Mouse (Mus musculus) embryonic facial prominence, embryonic 15.5 days (tissue): ENCODE results near the gene Ciita. TPM values are rescaled to one million over a fixed set of nuclear protein-coding genes. Genes with fewer than 3 reads are reported as not detected.

ENCODE experiments used
- ATAC-seq: fragments of 200-750 bp; cut with Nextera tagmentation; 2 replicates; pipeline ENCODE4 v1.8.0; 2017; ENCODE audit warnings: low read depth, moderate TSS enrichment; ENCODE audit not compliant: insufficient number of reproducible peaks, low FRiP score, low TSS enrichment
- H3K27ac ChIP-seq: fragments of 300-500 bp; sonication (generic); replicated peaks from 2 replicates; pipeline ENCODE4 v1.5.1; 2015; ENCODE audit warnings: mild to moderate bottlenecking, inconsistent platforms
- H3K27me3 ChIP-seq: fragments of 300-500 bp; sonication (generic); 2 replicates; pipeline ENCODE4 v1.6.1; 2015; ENCODE audit warnings: inconsistent platforms
- H3K36me3 ChIP-seq: fragments of 300-500 bp; sonication (generic); 2 replicates; pipeline ENCODE4 v1.6.1; 2015; ENCODE audit warnings: mild to moderate bottlenecking, inconsistent platforms
- H3K4me1 ChIP-seq: fragments of 300-500 bp; sonication (generic); 2 replicates; pipeline ENCODE4 v1.6.1; 2015; ENCODE audit warnings: inconsistent platforms
- H3K4me2 ChIP-seq: fragments of 300-500 bp; sonication (generic); replicated peaks from 2 replicates; pipeline ENCODE4 v1.6.1; 2015; ENCODE audit warnings: mild to moderate bottlenecking, inconsistent platforms
- H3K4me3 ChIP-seq: fragments of 300-500 bp; sonication (generic); replicated peaks from 2 replicates; pipeline ENCODE4 v1.5.1; 2015; ENCODE audit warnings: mild to moderate bottlenecking, inconsistent platforms
- H3K9ac ChIP-seq: fragments of 300-500 bp; sonication (generic); 2 replicates; pipeline ENCODE4 v1.6.1; 2015; ENCODE audit warnings: inconsistent platforms
- H3K9me3 ChIP-seq: fragments of 300-500 bp; sonication (generic); replicated peaks from 2 replicates; pipeline ENCODE4 v1.6.1; 2016; ENCODE audit warnings: inconsistent platforms
- WGBS: fragments of 180-500 bp; shearing (Covaris S2); methylation state at CpG from one replicate; pipeline ENCODE4 v1.1.7; 2015; 5-methylcytosine and 5-hydroxymethylcytosine counted together
- polyA plus RNA-seq: library from polyadenylated mRNA; unstranded; fragments of >200 nt; fragmentation: Nextera tagmentation; extraction: Ambion mirVana; gene quantifications from 2 replicates; pipeline ENCODE4 v1.2.1, GENCODE M21; 2015

The Ciita gene
- polyA plus RNA-seq, 1 experiment from 2014 or later, result 0.45 TPM

GRCm38 (mm10) chr16:10520908-10521614 is 41.2 kb downstream of the Ciita start:
- 37% methylated on average over 2 of the region's 2 CpGs for WGBS
- no peak for ATAC-seq

GRCm38 (mm10) chr16:10522811-10523210 is 43.0 kb downstream of the Ciita start:
- 75% methylated on average over 1 of the region's 1 CpGs for WGBS
- Histone ChIP-seq H3K27me3 (no peaks in the 10 kb centered on the region), H3K27ac (no peak overlapping the region), H3K36me3 (no peaks in the 10 kb centered on the region), H3K9ac (no peak overlapping the region), H3K4me2 (no peak overlapping the region), H3K4me1 (peaks cover 5% of the 10 kb centered on the region; the same call in 1 of the 2 replicates), H3K9me3 (no peaks in the 10 kb centered on the region), H3K4me3 (no peak overlapping the region)
- ATAC-seq, result no peak

More at GRCm38 (mm10) chr16:10520908-10521614, 41.2 kb downstream of the Ciita start:
- Histone ChIP-seq H3K9ac (no peak overlapping the region), H3K27ac (no peak overlapping the region), H3K4me2 (no peak overlapping the region), H3K36me3 (no peaks in the 10 kb centered on the region), H3K27me3 (no peaks in the 10 kb centered on the region), H3K4me3 (no peak overlapping the region), H3K9me3 (no peaks in the 10 kb centered on the region), H3K4me1 (peaks cover 5% of the 10 kb centered on the region; the same call in 1 of the 2 replicates)

GRCm38 (mm10) chr16:10523650-10524049 is 43.8 kb downstream of the Ciita start:
- peaks cover 5% of the 10 kb centered on the region; the same call in 1 of the 2 replicates for H3K4me1 ChIP-seq

GRCm38 (mm10) chr16:10524866-10525609 is 45.2 kb downstream of the Ciita start:
- ATAC-seq, result no peak
- Histone ChIP-seq H3K4me2 (no peak overlapping the region), H3K36me3 (peaks cover 9% of the 10 kb centered on the region), H3K27ac (no peak overlapping the region), H3K4me1 (peaks cover 5% of the 10 kb centered on the region; the same call in 1 of the 2 replicates), H3K9me3 (no peaks in the 10 kb centered on the region), H3K27me3 (no peaks in the 10 kb centered on the region), H3K9ac (no peak overlapping the region), H3K4me3 (no peak overlapping the region)
- WGBS, result 77% methylated on average over 4 of the region's 4 CpGs

More at GRCm38 (mm10) chr16:10523650-10524049, 43.8 kb downstream of the Ciita start:
- Histone ChIP-seq H3K9me3 (no peaks in the 10 kb centered on the region), H3K9ac (no peak overlapping the region), H3K4me3 (no peak overlapping the region), H3K27ac (no peak overlapping the region), H3K4me2 (no peak overlapping the region), H3K27me3 (no peaks in the 10 kb centered on the region), H3K36me3 (no peaks in the 10 kb centered on the region)
- WGBS, result 82% methylated on average over 8 of the region's 8 CpGs
- ATAC-seq, result no peak

GRCm38 (mm10) chr16:10525610-10525980 is 45.7 kb downstream of the Ciita start:
- H3K27me3 ChIP-seq, result no peaks in the 10 kb centered on the region
- H3K4me2 ChIP-seq, result no peak overlapping the region
- H3K4me3 ChIP-seq, result no peak overlapping the region
- ATAC-seq, result no peak
- H3K9ac ChIP-seq, result no peak overlapping the region
- 58% methylated on average over 2 of the region's 2 CpGs for WGBS
- peaks cover 5% of the 10 kb centered on the region; the same call in 1 of the 2 replicates for H3K4me1 ChIP-seq
- peaks cover 14% of the 10 kb centered on the region for H3K36me3 ChIP-seq
- H3K9me3 ChIP-seq, result no peaks in the 10 kb centered on the region
- no peak overlapping the region for H3K27ac ChIP-seq

GRCm38 (mm10) chr16:10527046-10527644 is 47.3 kb downstream of the Ciita start:
- Histone ChIP-seq H3K9ac (no peak overlapping the region), H3K36me3 (peaks cover 20% of the 10 kb centered on the region), H3K4me1 (no peaks in the 10 kb centered on the region), H3K27me3 (no peaks in the 10 kb centered on the region), H3K27ac (no peak overlapping the region), H3K9me3 (no peaks in the 10 kb centered on the region), H3K4me3 (no peak overlapping the region), H3K4me2 (no peak overlapping the region)
- no peak for ATAC-seq
- WGBS, result 79% methylated on average over 6 of the region's 6 CpGs

- Histone ChIP-seq H3K4me2 (no peak overlapping the region), H3K9ac (no peak overlapping the region), H3K4me3 (no peak overlapping the region), H3K9me3 (no peaks in the 10 kb centered on the region), H3K36me3 (peaks cover 20% of the 10 kb centered on the region), H3K4me1 (no peaks in the 10 kb centered on the region), H3K27ac (no peak overlapping the region), H3K27me3 (no peaks in the 10 kb centered on the region)
- WGBS, result 83% methylated on average over 3 of the region's 3 CpGs
- ATAC-seq, result no peak
These were observed 48.5 kb downstream of the Ciita start for GRCm38 (mm10) chr16:10528382-10528781.

GRCm38 (mm10) chr16:10530179-10530578 is 50.3 kb downstream of the Ciita start:
- Histone ChIP-seq H3K4me2 (no peak overlapping the region), H3K27ac (no peak overlapping the region), H3K27me3 (no peaks in the 10 kb centered on the region), H3K9ac (no peak overlapping the region), H3K9me3 (no peaks in the 10 kb centered on the region), H3K36me3 (peaks cover 20% of the 10 kb centered on the region), H3K4me3 (no peak overlapping the region), H3K4me1 (peaks cover 6% of the 10 kb centered on the region; the same call in 1 of the 2 replicates)
- no peak for ATAC-seq
- 90% methylated on average over 4 of the region's 4 CpGs for WGBS

- peaks cover 11% of the 10 kb centered on the region; the same call in 1 of the 2 replicates for H3K4me1 ChIP-seq
- no peaks in the 10 kb centered on the region for H3K9me3 ChIP-seq
- WGBS, result 92% methylated on average over 4 of the region's 4 CpGs
- H3K4me2 ChIP-seq, result no peak overlapping the region
- peaks cover 20% of the 10 kb centered on the region for H3K36me3 ChIP-seq
- no peak overlapping the region for H3K4me3 ChIP-seq
- ATAC-seq, result no peak
- no peak overlapping the region for H3K9ac ChIP-seq
- H3K27ac ChIP-seq, result no peak overlapping the region
- H3K27me3 ChIP-seq, result no peaks in the 10 kb centered on the region
These were observed 53.9 kb downstream of the Ciita start for GRCm38 (mm10) chr16:10533781-10534180.

- Histone ChIP-seq H3K4me1 (peaks cover 16% of the 10 kb centered on the region), H3K9ac (no peak overlapping the region), H3K4me3 (no peak overlapping the region), H3K27me3 (no peaks in the 10 kb centered on the region), H3K36me3 (peaks cover 16% of the 10 kb centered on the region), H3K9me3 (no peaks in the 10 kb centered on the region), H3K27ac (no peak overlapping the region), H3K4me2 (no peak overlapping the region)
- 62% methylated on average over 7 of the region's 7 CpGs for WGBS
- no peak for ATAC-seq
These were observed 54.7 kb downstream of the Ciita start for GRCm38 (mm10) chr16:10534567-10534966.

- no peaks in the 10 kb centered on the region for H3K9me3 ChIP-seq
These were observed 56.5 kb downstream of the Ciita start for GRCm38 (mm10) chr16:10536323-10536722.

More at GRCm38 (mm10) chr16:10536323-10536722, 56.5 kb downstream of the Ciita start:
- H3K27me3 ChIP-seq, result no peaks in the 10 kb centered on the region
- H3K36me3 ChIP-seq, result no peaks in the 10 kb centered on the region; the same call in 1 of the 2 replicates
- H3K4me1 ChIP-seq, result peaks cover 34% of the 10 kb centered on the region
- H3K27ac ChIP-seq, result no peak overlapping the region
- 70% methylated on average over 5 of the region's 5 CpGs for WGBS
- no peak overlapping the region for H3K4me3 ChIP-seq
- ATAC-seq, result no peak
- H3K9ac ChIP-seq, result no peak overlapping the region
- no peak overlapping the region for H3K4me2 ChIP-seq
